Mouse (Mus musculus) embryo, embryonic 11 days (tissue): ENCODE results near the gene Phb2.

Source experiments
- DNase-seq: peaks from one replicate; pipeline ENCODE4 v3.0.0-alpha.2; 2015

Phb2 gene

DNA sequence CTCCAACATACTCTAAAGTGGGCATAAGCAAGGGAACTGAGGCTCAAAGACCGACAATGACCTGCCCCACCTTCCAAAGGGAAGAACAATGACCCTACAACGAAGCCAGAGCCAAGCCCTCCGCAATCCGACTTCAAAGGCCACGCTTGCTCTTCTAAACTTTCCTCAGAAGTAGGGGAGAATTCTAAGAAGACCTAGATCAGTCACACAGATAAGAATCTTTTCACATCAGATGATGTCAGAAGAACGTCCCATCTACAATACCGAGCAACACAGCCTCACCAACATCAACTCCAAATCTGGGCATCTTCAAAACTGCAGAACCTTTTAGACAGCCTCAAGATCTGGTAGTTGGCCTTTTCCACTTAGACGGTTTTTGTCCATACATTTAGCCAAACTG lies 38.3 kb downstream of the Phb2 start:
- DNase-seq, result no peak

DNA sequence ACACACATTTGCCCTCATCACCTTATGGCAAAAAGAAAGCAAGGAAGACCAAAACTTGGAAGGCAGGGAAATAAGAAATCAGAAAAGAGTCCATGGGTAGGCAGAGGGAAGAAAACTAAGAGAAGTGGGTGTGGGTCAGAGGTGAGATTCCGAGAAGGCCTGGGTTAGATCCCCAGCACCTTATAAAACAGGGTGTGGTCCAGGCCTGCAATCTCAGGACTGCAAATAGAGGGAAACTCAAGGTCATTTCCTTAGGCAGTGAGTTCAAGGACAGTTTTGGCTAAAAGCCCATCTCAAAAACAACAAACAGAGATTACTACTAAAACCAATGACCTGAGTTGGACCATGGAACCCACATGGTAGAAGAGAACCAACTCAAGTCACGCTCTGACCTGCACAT lies 41.7 kb downstream of the Phb2 start:
- DNase-seq, result no peak

DNA sequence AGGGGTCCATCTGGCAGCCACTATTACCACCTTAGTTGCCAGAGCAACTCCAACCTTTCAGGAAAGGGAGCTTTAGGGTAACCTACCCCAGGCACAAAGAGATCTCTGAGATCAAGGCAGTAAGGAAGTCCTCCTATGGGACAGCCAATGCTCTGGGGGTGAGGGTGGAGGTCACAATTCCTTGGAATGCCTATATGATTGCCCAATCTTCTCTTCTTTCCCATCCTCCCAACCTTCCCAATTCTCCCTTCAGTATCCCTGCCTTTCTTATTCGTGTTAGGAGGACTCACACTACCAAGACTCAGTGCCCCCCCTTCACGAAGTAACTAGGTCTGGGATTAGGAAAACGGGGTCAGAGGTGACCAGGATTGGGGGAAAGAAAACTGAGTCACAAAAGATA lies 43.2 kb downstream of the Phb2 start:
- no peak for DNase-seq

DNA sequence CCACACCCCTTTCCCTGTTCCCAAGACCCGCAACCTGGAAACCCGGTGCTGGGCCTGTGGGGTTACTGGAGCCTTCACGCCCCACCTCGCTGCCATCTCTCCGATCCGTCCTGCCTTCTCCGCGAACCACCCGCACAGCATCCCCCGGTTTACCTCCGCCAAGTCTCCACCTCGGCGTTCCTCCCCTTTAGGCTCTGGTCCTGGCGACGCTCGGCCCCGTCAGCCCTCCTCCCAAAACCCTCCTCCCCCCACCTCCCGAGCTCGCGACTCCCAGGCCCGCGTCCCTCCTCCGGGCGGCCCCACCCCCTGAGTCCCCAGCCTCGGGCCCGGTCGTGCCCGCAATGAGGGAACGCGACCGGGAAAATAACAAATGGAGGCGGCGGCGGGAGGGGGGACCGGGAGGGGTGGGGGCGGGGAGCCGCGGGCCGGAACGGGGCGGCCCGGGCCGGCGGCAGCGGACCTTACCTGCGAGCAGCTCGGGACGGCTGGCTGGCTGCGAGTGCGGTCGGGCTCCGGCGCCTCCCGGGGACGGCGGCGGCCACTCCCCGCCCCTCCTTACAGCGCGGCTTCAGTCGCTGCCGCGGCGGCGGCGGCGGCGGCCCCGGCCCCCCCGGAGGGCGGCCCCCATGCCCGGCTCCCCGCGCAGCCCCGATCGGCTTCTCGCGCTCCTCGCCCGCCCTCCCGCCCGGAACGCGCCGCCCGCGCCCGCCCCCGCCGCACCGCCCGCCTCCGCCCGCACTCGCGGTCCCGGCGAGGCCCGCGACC lies 43.9 kb downstream of the Phb2 start, which contains the start of the genes Gm45234 and Atn1:
Gm45234 (minus strand) TSS at position 191 of the 765 bp plus-strand sequence.
Atn1 (minus strand) TSS at position 694 of the 765 bp plus-strand sequence.
- peak; percentile 86 for DNase-seq

DNA sequence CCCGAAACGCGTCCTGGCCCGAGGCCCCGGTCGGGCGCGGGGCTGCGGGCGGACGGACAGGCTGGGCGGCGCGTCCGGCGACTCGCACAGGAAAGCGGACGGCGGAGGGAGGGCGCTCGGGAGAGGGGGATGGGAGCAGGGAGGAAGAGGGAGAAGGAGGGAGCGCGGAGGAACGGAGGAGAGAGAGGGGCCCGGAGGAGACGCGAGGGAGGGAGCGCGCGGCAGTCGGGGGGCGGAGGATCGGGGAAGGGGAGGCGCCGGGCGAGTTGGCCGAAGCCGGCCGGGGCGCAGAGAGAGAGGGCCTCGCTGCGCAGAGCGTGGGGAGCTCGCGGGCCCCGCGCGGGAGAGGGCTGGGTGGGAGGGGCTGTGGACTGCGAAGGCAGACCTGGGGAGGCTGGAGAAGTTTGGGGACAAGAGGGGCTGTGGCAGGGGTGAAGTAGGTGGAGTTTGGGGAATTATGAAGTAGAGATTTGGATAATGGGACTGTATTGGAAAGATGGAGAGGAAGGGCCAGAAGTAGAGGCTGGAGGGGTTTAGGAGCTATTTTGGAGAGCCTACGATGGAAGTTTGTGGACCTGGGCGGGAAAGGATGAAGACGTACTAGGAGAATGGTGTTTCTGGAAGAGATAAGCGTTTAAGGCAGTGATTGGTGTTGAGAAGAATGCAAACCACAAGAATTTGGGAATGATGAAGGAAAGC lies 44.7 kb downstream of the Phb2 start:
- peak; percentile 88 for DNase-seq

DNA sequence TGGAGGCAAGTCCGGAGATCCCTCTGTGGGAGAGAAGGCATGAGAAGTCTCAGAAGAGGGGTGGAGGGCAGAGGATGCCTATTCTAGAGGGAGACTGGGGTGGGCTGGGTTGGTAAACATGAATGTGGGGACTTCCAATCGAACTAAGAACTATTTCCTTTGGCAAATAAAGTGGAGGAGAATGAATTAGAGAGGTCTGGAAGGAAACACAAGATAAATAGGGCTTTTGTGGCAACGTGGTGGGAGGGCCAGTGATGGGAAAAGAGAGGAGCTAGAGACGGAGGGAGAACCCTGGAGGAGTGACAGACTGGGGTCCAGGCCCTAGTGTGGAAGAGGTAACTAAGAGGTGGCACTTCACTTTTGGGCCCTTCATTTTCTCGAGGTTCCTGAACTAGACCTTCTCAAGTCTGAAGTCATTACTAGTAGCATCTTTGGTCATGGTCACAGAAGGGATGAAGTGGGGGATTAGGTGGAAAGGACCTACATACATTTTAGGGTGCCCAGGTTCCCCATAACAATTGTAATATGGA lies 45.3 kb downstream of the Phb2 start:
- no peak for DNase-seq

DNA sequence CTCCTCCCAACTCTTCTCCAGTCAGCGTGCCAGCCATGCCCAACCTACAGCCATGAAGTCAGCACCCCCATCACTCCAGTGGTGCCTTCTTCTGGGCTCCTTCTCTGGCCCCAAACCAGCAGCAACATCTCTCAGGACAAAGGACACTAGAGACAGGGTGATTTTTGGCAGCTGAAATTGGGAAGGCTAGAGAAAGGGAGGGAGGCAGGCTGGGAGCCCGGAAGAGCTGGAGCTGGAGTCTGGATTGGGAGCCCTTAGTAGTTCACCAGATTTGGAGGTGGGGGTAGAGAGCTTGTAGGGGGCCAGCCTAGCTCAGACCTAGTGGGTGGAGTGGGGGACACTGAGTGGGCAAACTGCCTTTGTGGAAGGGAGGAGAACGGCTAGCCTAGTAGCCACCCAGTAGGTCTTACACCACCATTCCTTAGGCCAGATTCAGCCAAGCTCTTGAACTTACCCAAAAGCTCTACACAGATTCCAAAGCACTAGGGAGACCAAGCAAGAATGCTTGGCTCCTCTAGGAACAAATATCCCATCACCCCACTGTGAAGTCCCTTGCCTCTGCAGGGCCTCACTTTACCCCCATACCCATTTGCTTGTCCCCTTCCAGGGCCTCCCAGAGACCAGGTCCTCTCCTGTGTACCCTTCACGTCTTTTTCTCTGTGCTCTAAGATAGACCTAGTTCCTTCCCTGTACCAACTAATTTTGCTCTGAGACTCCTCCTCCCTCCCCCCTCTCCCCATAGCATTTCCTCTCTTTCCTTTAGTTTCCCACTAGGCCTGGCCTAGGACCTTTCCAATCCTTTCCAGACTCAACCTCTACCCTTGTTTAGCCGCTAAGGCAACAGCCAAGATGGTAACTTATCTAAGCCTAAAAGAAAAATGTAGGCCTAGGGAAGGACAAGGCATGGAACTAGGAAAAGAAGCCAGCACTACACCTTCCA lies 46.0 kb downstream of the Phb2 start:
- DNase-seq, result peak; percentile 67

DNA sequence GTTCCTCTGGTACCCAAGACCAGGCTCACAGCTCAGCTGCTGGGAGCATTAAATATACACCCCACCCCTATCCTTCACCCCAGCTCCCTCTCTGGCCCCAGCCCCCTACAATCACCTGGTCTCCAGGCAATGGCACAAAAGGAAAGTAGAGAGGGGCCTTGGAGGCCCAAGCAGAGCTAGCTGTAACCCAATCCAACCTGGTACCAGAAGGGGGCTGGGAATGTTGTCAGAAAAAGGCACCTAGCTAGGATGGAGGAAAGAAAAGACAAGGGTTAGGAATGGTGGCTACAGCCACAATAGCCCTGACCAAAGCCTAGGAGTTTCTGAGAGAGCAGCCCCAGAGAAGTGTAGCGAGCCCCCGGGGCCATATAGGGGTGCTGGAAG lies 46.7 kb downstream of the Phb2 start:
- no peak for DNase-seq

DNA sequence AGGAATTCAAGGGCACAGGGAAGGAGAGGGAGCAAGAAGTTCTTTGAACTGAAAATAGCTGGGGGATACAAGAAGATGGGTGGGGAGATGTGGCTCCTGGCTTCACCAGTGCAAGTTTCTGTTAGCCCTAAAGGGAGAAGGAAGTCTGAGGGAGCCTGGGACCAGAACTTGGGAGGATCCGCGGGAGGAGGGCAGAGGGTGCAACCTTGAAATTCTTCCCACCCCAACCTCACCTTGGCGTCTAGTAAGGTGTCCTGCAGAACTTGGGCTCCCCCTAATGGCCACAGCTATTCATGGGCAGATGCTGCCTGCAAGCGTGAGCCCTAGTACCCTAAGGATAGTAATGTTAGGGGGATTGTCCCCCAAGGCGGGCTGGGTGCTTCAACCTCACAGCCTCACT lies 47.1 kb downstream of the Phb2 start:
- DNase-seq, result peak; percentile 90

DNA sequence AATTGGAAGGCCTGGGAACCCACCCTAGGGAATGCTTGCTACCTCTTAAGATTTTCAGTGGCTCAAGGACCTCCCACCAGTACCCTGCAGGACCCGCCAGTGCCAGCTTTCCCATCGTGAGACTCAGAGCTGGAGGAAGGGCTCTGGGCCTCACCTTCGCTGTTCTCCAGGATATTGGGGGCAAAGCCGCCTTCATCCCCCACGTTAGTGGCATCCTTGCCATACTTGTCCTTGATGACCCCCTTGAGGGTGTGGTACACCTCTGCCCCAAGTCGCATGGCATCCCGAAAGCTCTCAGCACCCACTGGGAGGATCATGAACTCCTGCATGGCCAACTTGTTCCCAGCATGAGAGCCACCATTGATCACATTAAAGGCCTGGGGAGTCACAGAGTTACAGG lies 53.8 kb downstream of the Phb2 start:
- no peak for DNase-seq
